Mouse (Mus musculus): ENCODE results near the gene Dennd4a.

GRCm38 (mm10) chr9:64830092-64830618 is 19.0 kb downstream of the Dennd4a start:
- TF ChIP-seq CTCF (IDR thresholded peaks at IDR 0.05; ENCODE audit: borderline replicate concordance, insufficient read depth, low read depth, low read length): no peak
- no peak for TF ChIP-seq POLR2A (IDR thresholded peaks at IDR 0.05; ENCODE audit: borderline replicate concordance, insufficient read depth, low read length)

Measured in cerebellum, adult 2 months (tissue).